Mouse (Mus musculus) layer of hippocampus, adult 8-10 months (tissue): Measurements from ENCODE around the gene Palm2. TPM values are rescaled to one million over a fixed set of nuclear protein-coding genes. Genes with fewer than 3 reads are reported as not detected.

Experiments
- DNase-seq, 2 experiments: peaks; one replicate each; pipeline ENCODE4 v3.0.0; 2022; ENCODE audit warnings: low spot score in 2 of 2
- total RNA-seq, 4 experiments: library from RNA; stranded (reverse); gene quantifications; 2 replicates each; pipeline ENCODE4 v1.2.4; 2022

Gene Palm2
- total RNA-seq, 4 experiments from 2014 or later: 34.5 to 52.4 (median 45.2) TPM

- DNase-seq: no peak
Measured at GRCm38 (mm10) chr4:57513241-57513933, 79.3 kb downstream of the Palm2 start.

GRCm38 (mm10) chr4:57514003-57514937, 80.2 kb downstream of the Palm2 start:
- no peak for DNase-seq

GRCm38 (mm10) chr4:57515356-57515755, 81.3 kb downstream of the Palm2 start:
- no peak for DNase-seq

DNA sequence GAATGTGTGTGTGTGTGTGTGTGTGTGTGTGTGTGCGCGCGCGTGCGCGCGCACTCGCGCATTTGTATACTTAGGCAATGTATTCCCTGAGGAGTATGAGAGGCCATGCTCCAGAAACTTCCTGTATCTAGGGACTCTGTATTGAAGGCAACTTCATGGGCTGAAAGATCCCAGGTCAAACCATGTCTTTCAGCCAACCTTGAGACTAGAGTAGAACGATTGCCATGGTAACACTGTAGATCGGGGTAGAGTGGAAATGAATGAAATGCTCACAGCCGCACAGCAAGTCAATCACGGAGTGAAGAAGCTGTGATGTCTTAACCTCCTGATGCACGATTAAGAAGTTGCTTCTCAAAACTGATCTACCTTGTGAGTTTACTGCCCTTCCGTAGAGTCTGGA, 89.4 kb downstream of the Palm2 start:
- DNase-seq: no peak

- DNase-seq: no peak
Measured at GRCm38 (mm10) chr4:57524461-57524860, 90.4 kb downstream of the Palm2 start.

DNA sequence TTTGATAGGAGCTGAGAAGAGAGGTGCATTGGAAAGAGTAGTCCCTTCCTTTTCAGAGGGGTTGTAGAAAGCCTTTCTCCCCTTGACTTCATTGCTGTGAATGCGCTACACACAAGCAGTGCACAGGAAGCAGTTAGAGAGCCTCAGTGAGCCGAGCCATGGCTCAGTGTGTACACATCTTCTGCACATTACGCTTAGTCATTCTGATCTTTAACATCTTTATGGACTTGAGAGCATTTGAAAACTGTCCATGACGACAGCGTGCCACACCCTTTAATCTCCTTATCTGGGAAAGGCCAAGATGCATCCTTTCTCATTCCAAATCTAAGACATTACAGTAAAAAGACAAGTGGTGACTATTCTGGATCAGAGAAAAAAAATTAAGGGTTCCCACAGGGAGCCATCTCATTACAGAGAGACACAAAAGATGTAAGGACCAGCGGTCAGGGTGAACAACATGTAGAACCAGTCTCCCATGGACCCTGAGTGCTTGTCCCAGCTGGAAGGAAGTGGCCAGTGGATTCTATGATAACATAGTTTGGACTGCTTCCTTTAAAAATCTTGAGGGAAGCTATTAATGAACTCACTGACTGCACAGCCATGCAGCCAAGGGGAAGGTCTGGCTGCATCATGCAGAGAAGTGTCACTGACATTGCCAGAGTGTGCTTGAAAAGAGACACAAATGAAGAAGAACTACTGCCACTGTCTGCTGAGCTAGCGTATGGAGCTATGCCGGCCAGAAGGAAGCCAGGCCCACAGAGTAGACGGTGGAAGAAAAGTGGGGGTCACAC, 91.4 kb downstream of the Palm2 start:
- DNase-seq: no peak

DNA sequence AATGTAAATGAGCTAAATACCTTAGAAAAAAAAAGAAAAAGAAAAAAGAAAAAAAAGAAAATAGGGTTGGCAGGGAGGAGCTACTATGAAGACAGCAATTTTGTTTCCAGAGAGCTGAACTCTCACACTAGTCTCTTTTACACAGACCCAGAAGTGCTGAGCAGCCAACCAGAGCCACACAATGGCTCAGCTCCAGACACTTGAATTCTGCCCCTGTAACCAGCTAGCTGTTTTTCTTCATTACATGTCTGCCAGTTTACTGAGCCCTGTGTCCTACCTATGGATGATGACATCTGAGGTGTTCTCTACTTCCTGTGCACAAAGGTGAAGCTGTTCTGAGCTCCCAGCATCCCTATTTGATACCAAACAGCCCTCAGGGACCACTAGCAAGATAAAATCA, 94.2 kb downstream of the Palm2 start:
- DNase-seq: no peak

DNA sequence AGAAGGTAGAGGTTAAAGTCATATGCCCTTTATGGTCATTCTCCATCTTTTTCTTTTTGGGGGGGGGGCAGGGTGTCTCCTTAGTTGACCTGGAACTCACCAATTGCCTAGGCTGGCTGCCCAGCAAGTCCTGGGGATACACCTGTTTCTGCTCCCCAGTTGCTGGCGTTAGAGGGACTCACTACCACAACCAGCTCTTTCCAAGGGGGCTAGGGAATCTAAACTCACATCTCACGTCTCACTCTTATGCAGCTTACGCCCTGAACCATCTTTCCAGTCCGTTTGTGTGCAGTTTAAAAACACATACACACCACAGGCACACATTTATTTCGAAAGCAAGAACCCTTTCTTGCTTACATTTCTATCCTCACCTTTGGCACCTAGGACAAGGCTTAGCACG, 99.6 kb downstream of the Palm2 start:
- DNase-seq: no peak

DNA sequence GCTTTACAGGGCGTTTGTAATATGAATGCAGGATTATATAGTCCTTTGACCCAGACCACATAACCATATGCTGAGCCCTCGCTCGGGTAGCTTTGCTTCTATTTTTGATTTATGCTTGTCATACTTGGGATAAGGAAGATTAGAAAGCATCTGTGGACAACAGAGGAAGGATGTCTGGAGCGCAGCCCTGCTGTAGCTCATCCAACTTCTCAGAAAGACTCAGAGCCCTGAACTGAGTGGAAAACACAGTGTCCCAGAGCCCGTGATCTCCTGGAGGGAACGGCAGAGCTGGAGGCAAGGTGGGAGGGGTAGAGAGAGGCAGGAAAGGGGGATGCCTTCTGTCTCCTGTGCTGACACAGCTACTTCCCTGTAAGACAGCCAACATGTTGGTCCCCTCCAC, 100.2 kb downstream of the Palm2 start:
- no peak for DNase-seq

DNA sequence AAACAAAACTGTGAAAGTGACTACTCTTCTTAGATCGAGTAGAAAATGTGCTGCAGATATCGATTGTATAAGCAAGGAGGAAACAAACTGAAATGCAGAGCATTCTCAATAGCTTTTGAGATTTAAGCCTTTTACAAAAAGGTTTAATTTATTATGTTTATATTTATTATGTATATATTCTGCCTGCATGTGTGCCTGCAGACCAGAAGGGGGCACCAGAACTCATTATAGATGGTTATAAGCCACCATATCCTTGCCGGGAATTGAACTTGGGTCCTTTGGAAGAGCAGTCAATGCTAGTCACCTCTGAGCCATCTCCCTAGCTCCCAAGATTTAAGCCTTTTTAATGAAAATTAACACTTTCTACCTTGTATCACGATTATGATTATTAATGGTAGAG, 101.0 kb downstream of the Palm2 start:
- DNase-seq: no peak

- DNase-seq: no peak
Measured at GRCm38 (mm10) chr4:57538029-57538688, 104.1 kb downstream of the Palm2 start.

GRCm38 (mm10) chr4:57543692-57544256, 109.7 kb downstream of the Palm2 start:
- DNase-seq: peak in 1 of 2 experiments; percentile 15

- no peak for DNase-seq
Measured at GRCm38 (mm10) chr4:57547785-57548184, 113.7 kb downstream of the Palm2 start.

- no peak for DNase-seq
Measured at GRCm38 (mm10) chr4:57550216-57550615, 116.2 kb downstream of the Palm2 start.

DNA sequence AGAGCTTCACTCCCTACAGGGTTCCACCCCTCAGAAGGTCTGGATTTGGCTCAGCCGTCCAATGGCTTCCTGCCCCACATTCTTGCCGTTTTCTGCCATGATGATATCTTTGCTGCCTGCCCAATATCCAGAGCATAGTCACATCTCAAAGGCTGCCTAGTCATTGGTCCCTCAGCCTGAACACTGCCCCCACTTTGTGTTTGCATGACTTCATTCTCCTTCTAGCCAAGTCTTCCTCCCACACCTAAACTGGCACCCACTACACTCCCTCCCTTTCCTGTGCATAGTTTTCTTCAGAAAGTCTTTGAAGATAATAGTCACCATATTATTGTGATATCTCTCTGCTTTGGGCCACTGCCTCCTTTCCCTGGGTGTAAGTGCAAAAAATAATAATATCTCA, 123.1 kb downstream of the Palm2 start:
- no peak for DNase-seq

DNA sequence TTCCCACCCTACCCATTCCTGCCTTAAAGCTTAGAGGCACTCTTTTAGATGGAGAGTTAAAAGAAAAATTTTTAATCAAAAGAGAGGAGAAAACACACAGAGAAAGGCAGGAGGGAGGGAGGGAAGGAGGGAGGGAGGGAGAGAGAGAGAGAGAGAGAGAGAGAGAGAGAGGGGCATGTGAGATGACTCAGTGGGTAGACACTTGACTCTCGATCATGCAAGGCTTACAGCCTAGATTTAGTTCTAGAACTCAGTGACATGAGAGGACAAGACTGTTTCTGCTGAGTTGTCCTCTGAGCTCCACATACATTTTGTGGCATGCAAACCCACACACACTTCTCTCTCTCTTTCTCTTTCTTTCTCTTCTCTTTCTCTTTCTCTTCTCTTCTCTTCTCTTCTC, 125.4 kb downstream of the Palm2 start:
- no peak for DNase-seq

GRCm38 (mm10) chr4:57560010-57560409, 126.0 kb downstream of the Palm2 start:
- no peak for DNase-seq

GRCm38 (mm10) chr4:57561055-57561454, 127.0 kb downstream of the Palm2 start:
- DNase-seq: peak; percentile 48 to 51

DNA sequence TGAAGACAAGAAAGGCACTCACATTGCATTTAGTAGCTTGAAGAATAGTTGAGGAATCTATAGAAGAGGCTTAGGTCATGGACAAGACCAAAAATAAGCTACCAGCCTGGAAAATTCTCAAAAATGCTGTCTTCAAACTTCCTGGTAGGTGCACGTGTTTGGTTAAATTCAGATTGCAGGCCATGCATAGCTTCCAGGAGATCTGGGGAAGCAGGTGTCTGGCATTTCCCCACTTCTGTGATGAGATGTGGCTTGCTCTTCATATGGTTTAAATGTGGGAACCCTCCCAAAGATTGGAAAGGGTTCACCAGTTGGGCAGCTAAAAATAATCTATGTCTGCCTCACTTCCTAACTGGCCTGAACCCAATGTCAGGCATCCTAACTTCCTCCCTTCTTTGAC, 131.2 kb downstream of the Palm2 start:
- no peak for DNase-seq

- no peak for DNase-seq
Measured at GRCm38 (mm10) chr4:57565811-57566210, 131.8 kb downstream of the Palm2 start.

DNA sequence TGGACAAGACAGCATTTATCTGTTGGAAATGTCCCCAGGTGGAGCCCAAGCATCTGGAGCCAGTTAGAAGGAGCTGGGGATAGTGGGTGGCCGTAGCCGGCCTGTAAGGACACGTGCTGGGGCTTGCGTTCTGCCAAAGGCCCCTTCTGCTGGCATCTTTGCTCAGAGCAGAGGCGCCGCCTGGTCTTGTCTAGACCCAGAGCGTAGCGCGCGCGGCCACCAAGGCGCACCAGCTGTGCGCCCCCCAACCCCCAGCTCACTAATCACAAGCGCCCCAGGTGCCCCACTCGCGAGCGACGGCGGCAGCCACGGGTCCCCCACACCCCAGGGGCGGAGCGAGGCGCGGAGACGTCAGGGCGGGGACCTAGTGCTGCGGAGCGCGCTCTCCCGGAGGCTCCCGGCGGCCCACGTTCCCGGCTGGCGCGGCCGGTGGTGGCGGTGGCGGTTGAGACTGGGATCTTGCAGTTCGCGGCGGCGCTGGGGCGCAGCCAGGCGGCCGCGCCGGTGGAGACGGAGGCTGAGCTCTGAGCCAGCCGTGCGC, 133.7 kb downstream of the Palm2 start, which contains the start of gene Pakap:
Gene Pakap (plus strand): TSS at position 514 of the 541 bp plus-strand sequence.
- peak; percentile 34 to 62 for DNase-seq
